Mouse (Mus musculus) lung, embryonic 14.5 days (tissue): Measurements from ENCODE around the gene Psmb6. TPM values are rescaled to one million over a fixed set of nuclear protein-coding genes. Genes with fewer than 3 reads are reported as not detected.
A peak's percentile ranks its signal among the peaks of the same experiment; 100 is the strongest.

Experiments used
- ATAC-seq: fragments of 200-750 bp; cut with Nextera tagmentation; 2 replicates; pipeline ENCODE4 v1.8.0; 2017; ENCODE audit warnings: mild to moderate bottlenecking, moderate TSS enrichment, moderate library complexity; ENCODE audit not compliant: insufficient read depth
- DNase-seq: peaks from one replicate; pipeline ENCODE4 v3.0.0-alpha.2; 2015
- H3K27ac ChIP-seq: fragments of 300-500 bp; sonication (generic); 2 replicates; pipeline ENCODE4 v1.5.1; 2014; ENCODE audit warnings: low read depth, mild to moderate bottlenecking, moderate library complexity
- H3K27me3 ChIP-seq: fragments of 300-500 bp; sonication (generic); 2 replicates; pipeline ENCODE4 v1.6.1; 2014; ENCODE audit warnings: low read length, control low read depth; ENCODE audit not compliant: insufficient read depth
- H3K36me3 ChIP-seq: fragments of 300-500 bp; sonication (generic); 2 replicates; pipeline ENCODE4 v1.6.1; 2014; ENCODE audit warnings: control low read depth; ENCODE audit not compliant: insufficient read depth
- H3K4me1 ChIP-seq: fragments of 300-500 bp; sonication (generic); 2 replicates; pipeline ENCODE4 v1.6.1; 2014; ENCODE audit warnings: antibody characterized with exemption, control low read depth; ENCODE audit not compliant: insufficient read depth
- H3K4me2 ChIP-seq: fragments of 300-500 bp; sonication (generic); 2 replicates; pipeline ENCODE4 v1.6.1; 2014; ENCODE audit warnings: mild to moderate bottlenecking
- H3K4me3 ChIP-seq: fragments of 300-500 bp; sonication (generic); 2 replicates; pipeline ENCODE4 v1.5.1; 2014; ENCODE audit warnings: low read depth, low read length
- H3K9ac ChIP-seq: fragments of 300-500 bp; sonication (generic); 2 replicates; pipeline ENCODE4 v1.6.1; 2014
- H3K9me3 ChIP-seq: fragments of 300-500 bp; sonication (generic); 2 replicates; pipeline ENCODE4 v1.6.1; 2016; ENCODE audit warnings: low read depth, low read length, control low read depth
- CTCF ChIP-seq: IDR thresholded peaks from 2 replicates; pipeline ENCODE4 v1.5.1; 2016; ENCODE audit warnings: antibody characterized with exemption, low read depth
- WGBS: fragments of 180-500 bp; shearing (Covaris S2); extraction: QIAGEN DNeasy Blood & Tissue Kit; methylation state at CpG from one replicate; pipeline ENCODE4 v1.1.7; 2014; 5-methylcytosine and 5-hydroxymethylcytosine counted together
- polyA plus RNA-seq: library from polyadenylated mRNA; unstranded; fragments of >200 nt; fragmentation: Nextera tagmentation; extraction: Ambion mirVana; gene quantifications from 2 replicates; pipeline ENCODE4 v1.2.1, GENCODE M21; 2014

The Psmb6 gene
- polyA plus RNA-seq, 1 experiment from 2014 or later: 813 TPM

DNA sequence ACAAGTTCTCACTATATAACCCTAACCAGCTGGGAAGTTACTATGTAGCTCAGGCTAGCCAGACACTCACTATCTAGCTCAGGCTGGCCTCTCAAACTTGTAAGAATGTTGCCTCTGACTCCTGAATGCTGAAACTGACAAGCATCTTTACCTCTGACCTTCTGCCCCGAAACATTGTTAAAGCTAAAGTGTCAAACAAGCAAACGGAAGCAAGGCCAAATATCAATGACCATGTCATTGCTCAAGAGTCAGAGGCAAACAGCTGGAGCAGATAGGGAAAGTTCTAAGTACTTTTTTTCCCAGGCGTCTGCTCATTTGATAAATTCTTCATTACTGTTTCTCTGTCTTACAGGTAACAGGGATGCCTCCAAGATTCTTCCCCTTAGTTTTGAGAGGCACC is 23.1 kb upstream of the Psmb6 start:
- Histone ChIP-seq H3K4me3 (no peak overlapping the region), H3K27me3 (no peaks in the 10 kb centered on the region), H3K27ac (no peak overlapping the region), H3K9me3 (no peaks in the 10 kb centered on the region), H3K4me1 (no peaks in the 10 kb centered on the region), H3K9ac (no peak overlapping the region), H3K36me3 (no peaks in the 10 kb centered on the region), H3K4me2 (no peak overlapping the region)
- ATAC-seq (no peak), DNase-seq (no peak)
- 44% methylated on average over 3 of the region's 3 CpGs for WGBS
- no peak for TF ChIP-seq CTCF

DNA sequence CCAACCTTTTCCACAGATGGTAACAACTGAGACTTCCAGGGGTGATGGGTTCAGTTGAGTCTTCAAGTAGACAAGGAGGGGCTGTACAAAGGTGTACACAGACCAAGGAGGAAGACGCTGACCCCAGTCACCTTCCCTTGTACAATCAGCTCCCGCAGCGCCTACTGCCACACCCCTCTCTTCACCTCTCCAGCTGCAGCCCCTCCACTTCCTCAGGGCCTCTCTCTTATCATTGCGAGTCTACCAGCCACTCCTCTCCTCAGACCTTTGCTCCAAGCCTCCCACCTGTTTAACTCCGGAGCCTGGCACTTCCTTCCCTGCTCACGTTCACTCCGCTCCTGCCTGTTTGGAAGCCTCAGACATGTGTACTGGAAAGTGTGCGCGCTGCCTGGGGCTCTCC is 20.2 kb upstream of the Psmb6 start, which contains the start of gene Tm4sf5:
TSS of gene Tm4sf5 (plus strand) at position 275 of the 400 bp plus-strand sequence.
- H3K36me3 ChIP-seq: no peaks in the 10 kb centered on the region
- H3K9me3 ChIP-seq: no peaks in the 10 kb centered on the region
- no peaks in the 10 kb centered on the region for H3K27me3 ChIP-seq
- WGBS: 44% methylated on average over 9 of the region's 9 CpGs
- no peak within 1 kb of the TSS for H3K9ac ChIP-seq
- DNase-seq (no peak), ATAC-seq (no peak)
- no peak within 1 kb of the TSS for H3K4me3 ChIP-seq
- H3K4me2 ChIP-seq: no peak within 1 kb of the TSS
- no peak for TF ChIP-seq CTCF
- H3K4me1 ChIP-seq: no peaks in the 10 kb centered on the region
- H3K27ac ChIP-seq: no peak within 1 kb of the TSS

DNA sequence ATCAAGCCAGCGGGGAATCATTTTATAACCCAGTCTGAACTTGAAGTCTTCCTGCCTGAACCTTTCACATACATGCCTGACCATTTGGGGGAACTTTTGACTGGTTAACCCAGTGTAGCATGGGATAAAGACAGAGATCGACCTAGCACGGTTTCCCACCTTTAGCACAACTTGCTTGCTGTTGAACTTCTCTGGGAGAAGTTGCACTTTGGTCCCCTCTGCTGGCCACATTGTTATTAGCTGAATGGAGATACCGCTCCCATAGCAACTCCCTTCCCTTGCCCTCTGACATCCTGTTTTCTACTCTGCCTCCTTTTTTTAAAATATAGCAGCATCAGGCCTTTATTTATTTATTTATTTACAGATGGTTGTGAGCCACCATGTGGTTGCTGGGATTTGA is 18.8 kb upstream of the Psmb6 start:
- no peaks in the 10 kb centered on the region for H3K27me3 ChIP-seq
- H3K9ac ChIP-seq: no peak overlapping the region
- ATAC-seq (peak; percentile 44; the same call in 1 of the 2 replicates), DNase-seq (peak; percentile 90)
- TF ChIP-seq CTCF: peak; percentile 79
- H3K4me3 ChIP-seq: no peak overlapping the region
- no peaks in the 10 kb centered on the region for H3K4me1 ChIP-seq
- 18% methylated on average over 4 of the region's 4 CpGs for WGBS
- no peaks in the 10 kb centered on the region for H3K9me3 ChIP-seq
- H3K27ac ChIP-seq: no peak overlapping the region
- no peaks in the 10 kb centered on the region for H3K36me3 ChIP-seq
- no peak overlapping the region for H3K4me2 ChIP-seq

DNA sequence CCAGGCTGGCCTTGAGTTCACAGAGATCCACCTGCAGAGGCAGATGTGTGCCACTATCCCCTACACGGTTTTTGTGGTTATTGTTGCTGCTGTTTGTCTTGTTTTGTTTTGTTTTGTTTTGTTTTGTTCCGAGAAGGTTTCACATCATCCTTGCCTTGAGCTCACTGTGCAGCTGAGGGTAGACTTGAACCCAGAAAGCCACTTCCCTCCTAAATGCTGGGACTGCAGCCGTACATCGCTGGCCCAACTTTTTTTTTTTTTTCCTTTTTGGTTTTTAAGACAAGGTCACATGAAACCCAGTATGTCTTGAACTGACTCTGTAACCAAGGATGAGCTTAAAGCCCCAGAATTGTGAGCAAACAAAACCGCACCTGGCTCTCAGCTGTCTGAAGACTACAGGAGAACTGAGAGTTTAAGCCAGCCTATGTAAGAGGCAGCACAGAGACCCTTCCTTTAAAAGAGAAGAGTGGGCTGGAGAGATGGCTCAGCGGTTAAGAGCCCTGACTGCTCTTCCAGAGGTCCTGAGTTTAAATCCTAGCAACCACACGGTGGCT is 18.1 kb upstream of the Psmb6 start:
- ATAC-seq: no peak
- Histone ChIP-seq H3K4me3 (no peak overlapping the region), H3K9ac (no peak overlapping the region), H3K4me1 (no peaks in the 10 kb centered on the region), H3K27me3 (no peaks in the 10 kb centered on the region), H3K36me3 (no peaks in the 10 kb centered on the region), H3K27ac (no peak overlapping the region), H3K4me2 (no peak overlapping the region), H3K9me3 (no peaks in the 10 kb centered on the region)
- WGBS: 65% methylated on average over 7 of the region's 7 CpGs
- no peak for DNase-seq
- TF ChIP-seq CTCF: no peak

DNA sequence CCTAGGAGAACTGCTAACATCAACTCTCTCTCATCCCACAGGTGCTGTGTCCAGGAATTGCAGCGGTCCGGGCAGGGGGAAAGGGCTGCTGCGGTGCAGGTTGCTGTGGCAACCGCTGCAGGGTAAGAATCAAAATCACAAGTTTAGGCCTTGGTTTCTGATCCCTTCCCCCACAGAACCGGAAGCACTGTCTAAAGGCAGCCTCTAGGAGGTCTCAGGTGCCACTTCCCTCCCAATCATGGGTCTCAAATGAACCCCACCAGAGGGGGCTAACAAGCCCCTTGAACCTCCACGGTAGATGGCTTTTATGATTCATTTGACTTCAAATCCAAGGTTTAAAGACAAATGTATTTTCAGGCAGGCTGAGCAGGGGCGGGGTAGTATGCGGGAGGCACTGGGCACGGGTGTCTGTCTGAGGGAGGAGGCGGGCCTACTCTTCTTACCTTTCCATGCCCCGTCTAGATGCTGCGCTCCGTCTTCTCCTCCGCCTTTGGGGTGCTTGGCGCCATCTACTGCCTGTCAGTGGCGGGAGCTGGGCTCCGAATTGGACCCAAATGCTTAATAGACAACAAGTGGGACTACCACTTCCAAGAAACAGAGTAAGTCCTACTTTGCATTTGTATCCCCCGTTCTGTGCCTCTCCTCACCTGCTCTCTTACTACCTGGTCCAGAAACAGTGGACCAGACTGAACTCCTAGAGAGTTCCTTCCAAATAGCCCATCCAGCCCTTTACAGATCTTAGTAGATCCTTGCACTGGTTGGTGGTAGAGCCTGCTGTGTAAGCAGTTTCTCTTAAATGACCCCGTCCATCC is 15.2 kb upstream of the Psmb6 start:
- 7% methylated on average over 19 of the region's 19 CpGs for WGBS
- peak; percentile 78 for DNase-seq
- TF ChIP-seq CTCF: peak; percentile 72
- H3K9me3 ChIP-seq: no peaks in the 10 kb centered on the region
- H3K4me1 ChIP-seq: no peaks in the 10 kb centered on the region
- H3K27ac ChIP-seq: no peak overlapping the region
- no peak overlapping the region for H3K9ac ChIP-seq
- H3K27me3 ChIP-seq: no peaks in the 10 kb centered on the region
- no peak overlapping the region for H3K4me3 ChIP-seq
- peak; percentile 62; the same call in 1 of the 2 replicates for ATAC-seq
- H3K4me2 ChIP-seq: peak overlapping the region; percentile 8; the same call in 1 of the 2 replicates
- H3K36me3 ChIP-seq: no peaks in the 10 kb centered on the region

DNA sequence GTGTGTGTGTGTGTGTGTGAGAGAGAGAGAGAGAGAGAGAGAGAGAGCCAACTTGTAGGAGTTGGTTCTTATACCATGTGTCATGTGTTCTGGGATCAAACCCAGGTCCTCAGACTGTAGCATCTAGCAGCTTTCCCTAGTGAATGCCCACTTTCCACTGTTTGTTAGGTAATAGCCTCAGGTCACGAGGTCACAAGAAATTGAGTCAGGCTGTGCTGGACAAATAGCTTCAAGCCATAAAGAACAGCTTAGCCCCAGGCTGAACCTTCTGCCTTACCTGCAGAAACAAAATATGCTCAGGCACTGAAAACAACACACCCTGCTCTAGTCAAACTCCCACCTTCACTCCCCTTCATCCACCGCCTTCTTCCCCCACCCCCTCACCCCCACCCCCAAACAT is 13.9 kb upstream of the Psmb6 start:
- TF ChIP-seq CTCF: no peak
- H3K4me3 ChIP-seq: no peak overlapping the region
- ATAC-seq (no peak), DNase-seq (no peak)
- H3K36me3 ChIP-seq: no peaks in the 10 kb centered on the region
- no peak overlapping the region for H3K27ac ChIP-seq
- H3K27me3 ChIP-seq: no peaks in the 10 kb centered on the region
- WGBS: 58% methylated on average over 2 of the region's 2 CpGs
- H3K4me2 ChIP-seq: no peak overlapping the region
- no peaks in the 10 kb centered on the region for H3K9me3 ChIP-seq
- H3K4me1 ChIP-seq: no peaks in the 10 kb centered on the region
- no peak overlapping the region for H3K9ac ChIP-seq

DNA sequence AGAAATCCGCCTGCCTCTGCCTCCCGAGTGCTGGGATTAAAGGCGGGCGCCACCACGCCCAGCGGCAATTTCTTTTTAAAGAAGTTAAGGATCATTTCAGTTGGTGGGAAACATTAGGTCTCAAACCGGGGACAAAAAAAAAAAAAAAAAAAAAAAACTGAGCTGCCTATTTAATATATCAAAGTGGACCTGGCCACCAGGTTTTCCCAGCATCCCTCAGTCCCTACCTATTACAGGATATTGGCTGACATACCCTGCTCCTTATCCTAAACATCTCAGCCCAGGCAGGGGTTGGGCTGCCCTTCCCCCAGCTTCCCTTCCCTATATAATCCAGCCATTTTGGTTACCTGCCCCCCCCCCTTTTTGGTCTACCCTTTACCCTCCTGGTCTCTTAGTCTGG is 13.3 kb upstream of the Psmb6 start:
- no peak for DNase-seq
- H3K27me3 ChIP-seq: no peaks in the 10 kb centered on the region
- 85% methylated on average over 7 of the region's 7 CpGs for WGBS
- H3K9ac ChIP-seq: no peak overlapping the region
- H3K9me3 ChIP-seq: no peaks in the 10 kb centered on the region
- H3K36me3 ChIP-seq: no peaks in the 10 kb centered on the region
- no peak for TF ChIP-seq CTCF
- no peaks in the 10 kb centered on the region for H3K4me1 ChIP-seq
- no peak overlapping the region for H3K4me3 ChIP-seq
- no peak overlapping the region for H3K4me2 ChIP-seq
- no peak overlapping the region for H3K27ac ChIP-seq
- no peak for ATAC-seq
